Mouse (Mus musculus): ENCODE data around the gene Cdkl2.
A peak's percentile ranks its signal among the peaks of the same experiment; 100 is the strongest.

Cdkl2 gene

GRCm38 (mm10) chr5:92043783-92044182, at the start of gene Cdkl2:
TSS of gene Cdkl2 (minus strand) at chr5:92043883.
- no peak for DNase-seq (ENCODE audit: low spot score)

GRCm38 (mm10) chr5:92087469-92087868, 43.8 kb upstream of the Cdkl2 start:
- no peak for DNase-seq (ENCODE audit: low spot score)

GRCm38 (mm10) chr5:92085821-92086550, 42.3 kb upstream of the Cdkl2 start:
- DNase-seq (ENCODE audit: low spot score) = no peak

GRCm38 (mm10) chr5:92085246-92085645, 41.6 kb upstream of the Cdkl2 start:
- no peak for DNase-seq (ENCODE audit: low spot score)

- peak; percentile 99 for DNase-seq (ENCODE audit: low spot score)
Observed at GRCm38 (mm10) chr5:92083417-92084038, 39.8 kb upstream of the Cdkl2 start, which contains the start of gene G3bp2. TSS of gene G3bp2 (minus strand) at chr5:92083719.

GRCm38 (mm10) chr5:92082821-92083401, 39.2 kb upstream of the Cdkl2 start:
- DNase-seq (ENCODE audit: low spot score) = peak; percentile 71

GRCm38 (mm10) chr5:92081326-92081725, 37.6 kb upstream of the Cdkl2 start:
- no peak for DNase-seq (ENCODE audit: low spot score)

- no peak for DNase-seq (ENCODE audit: low spot score)
Observed at GRCm38 (mm10) chr5:92080400-92080799, 36.7 kb upstream of the Cdkl2 start.

- no peak for DNase-seq (ENCODE audit: low spot score)
Observed at GRCm38 (mm10) chr5:92079304-92079703, 35.6 kb upstream of the Cdkl2 start.

GRCm38 (mm10) chr5:92078751-92079150, 35.1 kb upstream of the Cdkl2 start:
- DNase-seq (ENCODE audit: low spot score) = no peak

GRCm38 (mm10) chr5:92076273-92076672, 32.6 kb upstream of the Cdkl2 start:
- no peak for DNase-seq (ENCODE audit: low spot score)

- no peak for DNase-seq (ENCODE audit: low spot score)
Observed at GRCm38 (mm10) chr5:92074061-92074460, 30.4 kb upstream of the Cdkl2 start.

- no peak for DNase-seq (ENCODE audit: low spot score)
Observed at GRCm38 (mm10) chr5:92063192-92063591, 19.5 kb upstream of the Cdkl2 start.

- DNase-seq (ENCODE audit: low spot score) = no peak
Observed at GRCm38 (mm10) chr5:92052866-92053265, 9.2 kb upstream of the Cdkl2 start.

- no peak for DNase-seq (ENCODE audit: low spot score)
Observed at GRCm38 (mm10) chr5:92050419-92050818, 6.7 kb upstream of the Cdkl2 start.

- peak; percentile 86 for DNase-seq (ENCODE audit: low spot score)
Observed at GRCm38 (mm10) chr5:92042377-92043348, 1.0 kb downstream of the Cdkl2 start.

- DNase-seq (ENCODE audit: low spot score) = no peak
Observed at GRCm38 (mm10) chr5:92019960-92020359, 23.7 kb downstream of the Cdkl2 start.

- no peak for DNase-seq (ENCODE audit: low spot score)
Observed at GRCm38 (mm10) chr5:92011756-92012155, 31.9 kb downstream of the Cdkl2 start.

GRCm38 (mm10) chr5:92009827-92010226, 33.9 kb downstream of the Cdkl2 start:
- DNase-seq (ENCODE audit: low spot score) = no peak

- DNase-seq (ENCODE audit: low spot score) = peak; percentile 47
Observed at GRCm38 (mm10) chr5:92003011-92003410, 40.7 kb downstream of the Cdkl2 start.

GRCm38 (mm10) chr5:92000770-92001169, 42.9 kb downstream of the Cdkl2 start:
- DNase-seq (ENCODE audit: low spot score) = peak; percentile 2

- DNase-seq (ENCODE audit: low spot score) = no peak
Observed at GRCm38 (mm10) chr5:91994546-91994945, 49.1 kb downstream of the Cdkl2 start.

All from embryo, embryonic 10.5 days (tissue).